Mouse (Mus musculus) kidney, postnatal 10 days (tissue): ENCODE data around the gene Zfp609.
"Not testable (repeated sequence)": the region's sequence is repeated elsewhere in the genome, so short reads cannot be mapped to it uniquely, and the experiment has no call there.

Experiments
- DNase-seq: peaks from one replicate; pipeline ENCODE4 v3.0.0; 2021; ENCODE audit warnings: mixed read lengths

Gene Zfp609

GRCm38 (mm10) chr9:65667701-65668100 lies 159.7 kb downstream of the Zfp609 start, which contains the start of gene Oaz2:
Gene Oaz2 (plus strand): TSS chr9:65668001.
- no peak for DNase-seq

- DNase-seq: peak; percentile 89
Observed at GRCm38 (mm10) chr9:65666042-65666441, 161.3 kb downstream of the Zfp609 start.

- peak; percentile 87 for DNase-seq
Observed at GRCm38 (mm10) chr9:65664163-65664562, 163.2 kb downstream of the Zfp609 start.

GRCm38 (mm10) chr9:65661493-65661892 lies 165.9 kb downstream of the Zfp609 start:
- DNase-seq: no peak

- peak; percentile 50 for DNase-seq
Observed at GRCm38 (mm10) chr9:65661029-65661428, 166.3 kb downstream of the Zfp609 start.

- no peak for DNase-seq
Observed at GRCm38 (mm10) chr9:65657218-65657617, 170.1 kb downstream of the Zfp609 start.

- DNase-seq: no peak
Observed at GRCm38 (mm10) chr9:65655540-65655939, 171.8 kb downstream of the Zfp609 start.

- no peak for DNase-seq
Observed at GRCm38 (mm10) chr9:65654700-65655237, 172.6 kb downstream of the Zfp609 start.

- no peak for DNase-seq
Observed at GRCm38 (mm10) chr9:65653741-65654140, 173.6 kb downstream of the Zfp609 start.

- DNase-seq: not testable (repeated sequence)
Observed at GRCm38 (mm10) chr9:65651957-65652356, 175.4 kb downstream of the Zfp609 start.

- DNase-seq: peak; percentile 71
Observed at GRCm38 (mm10) chr9:65649997-65650396, 177.4 kb downstream of the Zfp609 start.

- DNase-seq: peak; percentile 43
Observed at GRCm38 (mm10) chr9:65648730-65649129, 178.6 kb downstream of the Zfp609 start.

GRCm38 (mm10) chr9:65646782-65647181 lies 180.6 kb downstream of the Zfp609 start:
- no peak for DNase-seq

GRCm38 (mm10) chr9:65645984-65646383 lies 181.4 kb downstream of the Zfp609 start:
- DNase-seq: peak; percentile 28

- no peak for DNase-seq
Observed at GRCm38 (mm10) chr9:65644960-65645359, 182.4 kb downstream of the Zfp609 start.

GRCm38 (mm10) chr9:65642546-65642945 lies 184.8 kb downstream of the Zfp609 start:
- DNase-seq: no peak
